Mouse (Mus musculus) stomach, embryonic 16.5 days (tissue): ENCODE results near the gene Synj2. TPM values are rescaled to one million over a fixed set of nuclear protein-coding genes. Genes with fewer than 3 reads are reported as not detected.

Source experiments
- ATAC-seq: fragments of 200-750 bp; cut with Nextera tagmentation; 2 replicates; pipeline ENCODE4 v1.8.0; 2017; ENCODE audit warnings: moderate number of reproducible peaks, moderate TSS enrichment; ENCODE audit not compliant: insufficient read depth, low FRiP score
- H3K27ac ChIP-seq: fragments of 300-500 bp; sonication (generic); 2 replicates; pipeline ENCODE4 v1.5.1; 2014; ENCODE audit warnings: low read length
- H3K27me3 ChIP-seq: fragments of 300-500 bp; sonication (generic); 2 replicates; pipeline ENCODE4 v1.6.1; 2014; ENCODE audit warnings: low read length, control low read depth, mixed read lengths; ENCODE audit not compliant: control insufficient read depth, insufficient read depth
- H3K36me3 ChIP-seq: fragments of 300-500 bp; sonication (generic); 2 replicates; pipeline ENCODE4 v1.6.1; 2014; ENCODE audit warnings: low read length; ENCODE audit not compliant: control insufficient read depth, insufficient read depth
- H3K4me1 ChIP-seq: fragments of 300-500 bp; sonication (generic); 2 replicates; pipeline ENCODE4 v1.6.1; 2014; ENCODE audit warnings: low read length, control low read depth, mixed read lengths; ENCODE audit not compliant: control insufficient read depth, insufficient read depth
- H3K4me2 ChIP-seq: fragments of 300-500 bp; sonication (generic); 2 replicates; pipeline ENCODE4 v1.6.1; 2014; ENCODE audit warnings: low read depth, low read length, mixed read lengths
- H3K4me3 ChIP-seq: fragments of 300-500 bp; sonication (generic); replicated peaks from 2 replicates; pipeline ENCODE4 v1.5.1; 2014; ENCODE audit warnings: mild to moderate bottlenecking, low read length
- H3K9ac ChIP-seq: fragments of 300-500 bp; sonication (generic); 2 replicates; pipeline ENCODE4 v1.6.1; 2014; ENCODE audit warnings: low read length
- H3K9me3 ChIP-seq: fragments of 300-500 bp; sonication (generic); replicated peaks from 2 replicates; pipeline ENCODE4 v1.6.1; 2016; ENCODE audit warnings: low read length, control low read depth; ENCODE audit not compliant: control insufficient read depth
- WGBS: fragments of 180-500 bp; shearing (Covaris S2); extraction: QIAGEN DNeasy Blood & Tissue Kit; methylation state at CpG from one replicate; pipeline ENCODE4 v1.1.7; 2014; 5-methylcytosine and 5-hydroxymethylcytosine counted together
- polyA plus RNA-seq: library from polyadenylated mRNA; unstranded; fragments of >200 nt; fragmentation: Nextera tagmentation; extraction: Ambion mirVana; gene quantifications from 2 replicates; pipeline ENCODE4 v1.2.1, GENCODE M21; 2015

Synj2 gene
- polyA plus RNA-seq, 1 experiment from 2014 or later = 6.7 TPM

DNA sequence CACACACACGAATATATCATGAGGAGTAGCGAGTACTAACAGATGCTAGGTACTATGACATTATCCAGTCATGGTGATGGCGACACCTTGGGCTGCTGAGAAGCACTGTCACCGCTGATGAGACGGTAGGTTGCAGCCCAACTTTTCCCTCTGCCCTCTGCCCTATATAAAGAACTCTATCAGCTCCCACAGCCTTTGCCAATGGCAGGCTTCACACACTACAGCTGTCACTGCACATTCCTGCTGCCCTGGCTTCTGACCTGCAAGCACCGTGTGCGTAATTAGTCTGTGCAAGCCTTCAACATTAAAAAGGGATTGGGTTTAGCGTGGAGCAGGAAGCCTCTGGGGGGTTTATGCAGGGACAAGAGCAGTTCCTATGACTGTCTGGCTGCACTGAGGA is 121.7 kb downstream of the Synj2 start:
- no peak for ATAC-seq
- H3K4me1 ChIP-seq = no peaks in the 10 kb centered on the region
- H3K27me3 ChIP-seq = no peaks in the 10 kb centered on the region
- H3K4me3 ChIP-seq = no peak overlapping the region
- no peaks in the 10 kb centered on the region for H3K9me3 ChIP-seq
- no peak overlapping the region for H3K4me2 ChIP-seq
- 80% methylated on average over 8 of the region's 8 CpGs for WGBS
- peaks cover 12% of the 10 kb centered on the region; the same call in 1 of the 2 replicates for H3K36me3 ChIP-seq
- H3K27ac ChIP-seq = no peak overlapping the region
- H3K9ac ChIP-seq = no peak overlapping the region

DNA sequence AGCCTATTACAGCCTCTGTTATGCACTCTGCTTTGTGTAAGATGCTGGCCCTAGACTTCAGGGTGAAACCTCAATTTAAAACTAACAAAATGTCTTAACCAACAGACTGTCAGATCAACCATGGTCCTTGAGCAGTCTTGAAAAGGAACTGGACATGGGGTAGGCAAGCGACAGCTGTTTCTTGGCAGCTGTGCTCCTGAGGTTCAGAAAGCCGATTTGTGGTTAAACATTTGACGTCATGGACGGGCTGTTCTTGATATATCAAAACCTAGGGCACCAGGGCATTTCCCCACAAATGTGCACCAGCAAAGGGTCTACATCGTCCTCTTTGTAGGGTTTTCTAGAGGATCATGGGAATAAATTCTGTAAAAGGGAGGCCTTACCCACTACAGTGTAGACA is 122.5 kb downstream of the Synj2 start:
- no peak overlapping the region for H3K4me2 ChIP-seq
- ATAC-seq = no peak
- H3K4me1 ChIP-seq = no peaks in the 10 kb centered on the region
- WGBS = 82% methylated on average over 5 of the region's 5 CpGs
- H3K9ac ChIP-seq = no peak overlapping the region
- no peaks in the 10 kb centered on the region for H3K9me3 ChIP-seq
- no peaks in the 10 kb centered on the region for H3K27me3 ChIP-seq
- no peak overlapping the region for H3K27ac ChIP-seq
- H3K36me3 ChIP-seq = peaks cover 12% of the 10 kb centered on the region; the same call in 1 of the 2 replicates
- H3K4me3 ChIP-seq = no peak overlapping the region

- Histone ChIP-seq H3K27me3 (no peaks in the 10 kb centered on the region), H3K9me3 (no peaks in the 10 kb centered on the region), H3K4me2 (no peak overlapping the region), H3K9ac (no peak overlapping the region), H3K27ac (no peak overlapping the region), H3K4me3 (no peak overlapping the region), H3K36me3 (peaks cover 12% of the 10 kb centered on the region; the same call in 1 of the 2 replicates), H3K4me1 (no peaks in the 10 kb centered on the region)
- ATAC-seq = no peak
- WGBS = 87% methylated on average over 2 of the region's 2 CpGs
Observed at GRCm38 (mm10) chr17:6066021-6066420, 124.9 kb downstream of the Synj2 start.

DNA sequence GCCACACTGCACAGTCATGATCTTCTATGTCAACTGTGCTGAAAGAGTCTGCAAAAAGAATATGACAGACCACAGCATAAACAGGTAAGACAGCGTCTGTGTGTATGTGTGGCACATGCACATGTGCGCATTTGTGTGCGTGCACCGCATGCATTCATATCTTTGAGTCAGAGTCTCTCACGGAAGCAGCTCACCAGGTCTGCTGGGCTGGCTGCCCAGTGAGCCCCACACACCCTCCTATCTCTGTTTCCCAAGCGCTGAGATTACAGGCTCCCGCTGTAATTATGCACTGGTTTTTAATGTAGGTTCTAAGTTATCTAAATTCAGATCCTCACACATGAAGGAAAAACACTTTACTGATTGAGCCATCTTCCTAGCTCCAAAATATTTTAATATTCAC is 126.5 kb downstream of the Synj2 start:
- Histone ChIP-seq H3K36me3 (peaks cover 12% of the 10 kb centered on the region; the same call in 1 of the 2 replicates), H3K4me3 (no peak overlapping the region), H3K4me1 (no peaks in the 10 kb centered on the region), H3K9me3 (no peaks in the 10 kb centered on the region), H3K27me3 (no peaks in the 10 kb centered on the region), H3K27ac (no peak overlapping the region), H3K9ac (no peak overlapping the region), H3K4me2 (no peak overlapping the region)
- ATAC-seq = no peak
- 94% methylated on average over 7 of the region's 7 CpGs for WGBS

- peaks cover 12% of the 10 kb centered on the region; the same call in 1 of the 2 replicates for H3K36me3 ChIP-seq
- H3K9ac ChIP-seq = no peak overlapping the region
- H3K27me3 ChIP-seq = no peaks in the 10 kb centered on the region
- H3K27ac ChIP-seq = no peak overlapping the region
- H3K4me1 ChIP-seq = no peaks in the 10 kb centered on the region
- H3K4me3 ChIP-seq = no peak overlapping the region
- WGBS = 87% methylated on average over 6 of the region's 6 CpGs
- no peaks in the 10 kb centered on the region for H3K9me3 ChIP-seq
- H3K4me2 ChIP-seq = no peak overlapping the region
- no peak for ATAC-seq
Observed at GRCm38 (mm10) chr17:6069866-6070265, 128.8 kb downstream of the Synj2 start.

DNA sequence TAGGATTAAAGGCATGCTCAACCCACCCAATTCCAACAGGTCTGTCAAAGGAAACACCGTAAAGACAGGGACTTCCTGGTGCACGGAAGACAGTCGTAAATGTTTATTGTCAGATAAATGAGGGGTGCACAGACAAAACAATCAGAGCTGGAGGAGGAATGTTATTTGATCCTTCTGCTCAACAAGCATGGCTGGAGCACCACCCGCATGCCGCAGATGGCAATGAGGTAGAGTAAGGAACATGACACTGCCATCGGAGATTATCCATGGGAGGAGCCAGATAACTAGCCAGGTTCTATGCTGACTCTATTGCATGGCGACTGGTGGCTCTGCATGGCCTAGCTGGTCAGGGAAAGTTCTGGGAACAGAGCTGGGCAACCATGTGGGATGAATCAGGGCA is 132.3 kb downstream of the Synj2 start:
- H3K27ac ChIP-seq = no peak overlapping the region

DNA sequence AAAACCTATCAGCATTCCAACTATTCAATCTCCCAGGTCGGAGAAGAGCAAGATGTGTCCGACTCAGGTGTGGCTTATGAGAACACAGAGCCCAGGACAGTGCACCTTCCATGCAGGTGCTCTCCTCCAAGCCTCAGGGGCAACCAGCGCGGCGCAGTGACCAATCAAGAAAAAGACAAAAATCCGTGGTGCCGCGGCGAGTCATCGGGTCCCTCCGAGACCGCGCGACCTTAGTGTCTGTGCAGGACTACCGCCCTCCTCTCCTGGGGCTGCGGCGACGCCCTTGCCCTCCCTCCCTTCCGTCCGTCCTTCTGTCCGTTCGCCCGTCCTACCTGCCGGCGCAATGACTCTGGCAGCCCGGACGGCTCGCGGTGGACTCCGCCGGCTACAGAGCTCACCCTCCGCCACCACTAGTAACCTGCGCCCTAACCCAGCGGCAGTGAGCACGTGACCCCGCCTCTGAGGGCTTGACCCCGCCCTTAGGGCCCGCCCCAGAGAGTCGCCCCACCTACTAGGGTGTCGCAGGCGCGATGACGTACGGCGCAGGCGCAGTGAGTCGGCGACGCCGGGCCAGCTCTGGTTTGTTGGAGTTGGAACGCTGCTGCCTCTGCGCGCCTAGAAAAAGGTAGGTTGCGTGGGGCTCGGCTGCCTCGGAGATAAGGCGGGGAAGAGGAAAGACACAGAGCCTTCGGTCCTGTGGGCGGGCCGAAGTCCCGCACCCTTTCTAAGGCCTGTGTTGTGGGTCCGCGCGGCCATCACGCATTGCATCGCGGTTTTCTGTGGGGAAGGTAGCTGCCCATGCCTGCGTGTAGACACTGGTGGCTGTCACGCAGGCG is 138.4 kb downstream of the Synj2 start, which contains the start of the genes Serac1 and Gtf2h5:
Serac1 (minus strand) TSS at position 455 of the 836 bp plus-strand sequence.
Gtf2h5 (plus strand) TSS at position 500 of the 836 bp plus-strand sequence.
- H3K9ac ChIP-seq = peak within 1 kb of the TSS; percentile 91
- no peaks in the 10 kb centered on the region for H3K9me3 ChIP-seq
- no peaks in the 10 kb centered on the region for H3K27me3 ChIP-seq
- peak within 1 kb of the TSS; percentile 91 for H3K4me3 ChIP-seq
- peak within 1 kb of the TSS; percentile 91 for H3K4me2 ChIP-seq
- H3K36me3 ChIP-seq = peaks cover 4% of the 10 kb centered on the region; the same call in 1 of the 2 replicates
- ATAC-seq = peak; percentile 99
- peaks cover 8% of the 10 kb centered on the region; the same call in 1 of the 2 replicates for H3K4me1 ChIP-seq
- under 1% methylated on average over 70 of the region's 70 CpGs for WGBS
- peak within 1 kb of the TSS; percentile 87 for H3K27ac ChIP-seq

More for the DNA sequence above, 132.3 kb downstream of the Synj2 start:
- 77% methylated on average over 7 of the region's 7 CpGs for WGBS
- no peak overlapping the region for H3K4me3 ChIP-seq
- no peak overlapping the region for H3K4me2 ChIP-seq
- H3K4me1 ChIP-seq = no peaks in the 10 kb centered on the region
- H3K36me3 ChIP-seq = no peaks in the 10 kb centered on the region; the same call in 1 of the 2 replicates
- no peak for ATAC-seq
- no peak overlapping the region for H3K9ac ChIP-seq
- H3K9me3 ChIP-seq = no peaks in the 10 kb centered on the region
- H3K27me3 ChIP-seq = no peaks in the 10 kb centered on the region

DNA sequence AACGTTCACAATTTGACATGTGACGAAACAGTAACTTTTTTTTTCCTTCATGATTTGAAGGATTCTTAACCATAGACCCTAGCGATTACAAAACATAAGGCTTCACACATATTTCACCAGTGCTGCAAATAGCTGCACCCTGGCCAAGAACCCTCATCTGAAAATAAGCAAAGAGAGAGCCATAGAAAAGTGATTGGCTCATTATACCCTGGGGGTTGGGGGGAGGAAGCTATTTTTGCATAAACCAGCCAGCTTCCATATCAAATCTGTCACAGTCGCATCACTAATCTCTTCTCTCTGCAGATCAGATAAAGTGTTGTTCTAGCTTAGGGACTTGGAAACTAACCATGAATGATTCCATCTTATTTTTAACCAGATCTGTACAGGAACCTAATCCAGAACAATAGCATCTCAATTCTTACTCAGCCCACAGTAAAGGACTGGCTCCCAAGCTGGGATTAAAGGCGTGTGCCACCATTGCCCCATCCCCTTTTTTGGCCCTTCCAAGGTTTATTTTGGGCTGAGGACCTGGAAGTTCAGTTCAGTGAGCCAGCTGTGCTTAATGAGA is 142.3 kb downstream of the Synj2 start:
- Histone ChIP-seq H3K4me2 (no peak overlapping the region), H3K27me3 (no peaks in the 10 kb centered on the region), H3K4me1 (peaks cover 8% of the 10 kb centered on the region; the same call in 1 of the 2 replicates), H3K36me3 (peaks cover 5% of the 10 kb centered on the region; the same call in 1 of the 2 replicates), H3K9ac (no peak overlapping the region), H3K4me3 (no peak overlapping the region), H3K9me3 (no peaks in the 10 kb centered on the region), H3K27ac (no peak overlapping the region)
- no peak for ATAC-seq
- WGBS = 79% methylated on average over 5 of the region's 5 CpGs

DNA sequence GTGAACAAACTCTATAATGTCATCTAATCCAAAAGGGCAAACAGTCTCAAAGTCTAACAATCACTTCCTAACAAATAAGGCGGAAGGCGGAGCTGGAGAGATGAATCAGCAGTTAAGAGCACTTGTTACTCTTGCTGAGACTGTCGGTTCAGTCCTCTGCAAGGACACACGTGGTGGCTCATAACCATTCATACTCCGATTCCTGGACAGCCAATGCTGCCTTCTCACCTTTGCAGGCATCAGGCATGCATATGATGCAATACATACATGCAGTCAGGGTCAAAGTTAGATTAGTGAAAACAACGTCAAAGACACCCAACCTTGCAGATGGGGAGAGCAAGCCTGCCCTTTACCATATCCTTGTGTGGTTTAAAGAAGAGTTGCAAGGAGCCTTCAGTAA is 150.5 kb downstream of the Synj2 start:
- 82% methylated on average over 6 of the region's 6 CpGs for WGBS
- no peak overlapping the region for H3K9ac ChIP-seq
- H3K9me3 ChIP-seq = no peaks in the 10 kb centered on the region
- H3K4me2 ChIP-seq = no peak overlapping the region
- H3K4me3 ChIP-seq = no peak overlapping the region
- H3K27ac ChIP-seq = no peak overlapping the region
- H3K36me3 ChIP-seq = peaks cover 2% of the 10 kb centered on the region; the same call in 1 of the 2 replicates
- H3K4me1 ChIP-seq = no peaks in the 10 kb centered on the region; the same call in 1 of the 2 replicates
- ATAC-seq = no peak
- H3K27me3 ChIP-seq = no peaks in the 10 kb centered on the region
